Mouse (Mus musculus) liver, postnatal 0 days (tissue): ENCODE results near the gene Rps13.

Experiments
- CTCF ChIP-seq: sonication (generic); IDR thresholded peaks from 2 replicates; pipeline ENCODE4 v1.5.1; 2016; ENCODE audit warnings: antibody characterized with exemption, low read depth
- EP300 ChIP-seq: IDR thresholded peaks from 2 replicates; pipeline ENCODE4 v1.6.1; 2016; ENCODE audit warnings: antibody characterized with exemption, low read depth, mild to moderate bottlenecking

DNA sequence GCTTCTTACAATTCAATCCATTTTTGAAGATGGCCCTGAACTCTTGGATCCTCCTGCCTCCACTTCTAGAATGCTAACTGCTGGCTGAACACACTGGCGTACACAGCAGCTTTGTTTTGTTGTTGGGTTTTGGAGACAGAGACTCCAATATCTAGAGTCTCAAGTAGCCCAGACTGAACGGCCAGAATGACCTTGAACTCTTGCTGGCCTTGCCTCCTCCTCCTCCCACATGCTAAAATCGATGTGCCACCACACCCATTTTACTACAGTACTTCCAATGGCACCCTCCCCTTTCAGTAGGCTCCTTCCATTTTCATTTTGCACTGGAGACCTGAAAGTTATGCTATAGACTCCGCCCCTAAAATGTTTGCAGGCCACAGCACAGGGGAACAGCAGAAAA, 32.9 kb downstream of the Rps13 start:
- TF ChIP-seq CTCF, result no peak
- TF ChIP-seq EP300, result no peak
